Mouse (Mus musculus): Measurements from ENCODE around the gene Grk3.

The Grk3 gene

GRCm38 (mm10) chr5:113009183-113009820, 6.3 kb downstream of the Grk3 start:
- in situ Hi-C loops (cut with MboI, MseI) = no loop called here

DNA sequence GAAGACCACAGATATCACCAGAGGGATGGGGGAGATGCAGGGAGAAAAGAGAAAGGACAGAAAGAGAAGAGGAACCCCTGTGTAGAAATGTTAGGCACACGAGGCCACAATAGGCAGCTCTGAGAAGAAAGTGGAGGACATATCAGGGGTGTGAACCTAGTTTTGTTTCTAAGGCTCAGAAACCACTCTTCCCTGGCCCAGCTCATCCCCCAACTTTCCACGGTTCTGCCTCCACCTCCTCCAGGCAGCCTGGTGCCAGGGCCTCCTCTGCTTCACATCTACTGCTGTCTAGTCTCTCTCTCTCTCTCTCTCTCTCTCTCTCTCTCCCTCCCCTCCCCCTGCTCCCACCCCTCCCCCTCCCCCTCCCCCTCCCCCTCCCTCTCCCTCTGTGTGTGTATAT, 7.1 kb downstream of the Grk3 start:
- in situ Hi-C loops (cut with MboI, MseI) = no loop called here

DNA sequence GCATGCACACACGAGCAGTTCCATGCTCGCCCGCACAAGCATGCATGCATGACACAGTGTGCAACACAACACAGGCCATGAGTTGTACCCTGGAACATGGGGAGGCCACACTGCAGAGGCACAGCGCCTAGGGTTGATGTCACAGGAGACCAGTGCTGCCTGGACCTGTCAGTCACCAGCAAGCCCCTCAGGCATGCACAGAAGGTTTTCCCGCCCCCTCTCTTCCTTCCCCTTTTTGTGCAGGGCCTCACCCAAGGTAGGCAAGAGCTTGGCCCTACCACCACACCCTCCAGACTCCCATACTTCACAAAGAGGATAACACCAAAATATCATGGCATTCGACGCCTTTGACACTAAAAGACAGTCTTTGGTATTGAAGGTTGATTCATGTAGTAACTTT, 8.6 kb downstream of the Grk3 start:
- in situ Hi-C loops (cut with MboI, MseI) = no loop called here

GRCm38 (mm10) chr5:113005941-113006391, 9.6 kb downstream of the Grk3 start:
- in situ Hi-C loops (cut with MboI, MseI) = no loop called here

GRCm38 (mm10) chr5:113002821-113003380, 12.7 kb downstream of the Grk3 start:
- in situ Hi-C loops (cut with MboI, MseI) = no loop called here

- in situ Hi-C loops (cut with MboI, MseI) = no loop called here
These were observed 16.4 kb downstream of the Grk3 start for GRCm38 (mm10) chr5:112999227-112999626.

DNA sequence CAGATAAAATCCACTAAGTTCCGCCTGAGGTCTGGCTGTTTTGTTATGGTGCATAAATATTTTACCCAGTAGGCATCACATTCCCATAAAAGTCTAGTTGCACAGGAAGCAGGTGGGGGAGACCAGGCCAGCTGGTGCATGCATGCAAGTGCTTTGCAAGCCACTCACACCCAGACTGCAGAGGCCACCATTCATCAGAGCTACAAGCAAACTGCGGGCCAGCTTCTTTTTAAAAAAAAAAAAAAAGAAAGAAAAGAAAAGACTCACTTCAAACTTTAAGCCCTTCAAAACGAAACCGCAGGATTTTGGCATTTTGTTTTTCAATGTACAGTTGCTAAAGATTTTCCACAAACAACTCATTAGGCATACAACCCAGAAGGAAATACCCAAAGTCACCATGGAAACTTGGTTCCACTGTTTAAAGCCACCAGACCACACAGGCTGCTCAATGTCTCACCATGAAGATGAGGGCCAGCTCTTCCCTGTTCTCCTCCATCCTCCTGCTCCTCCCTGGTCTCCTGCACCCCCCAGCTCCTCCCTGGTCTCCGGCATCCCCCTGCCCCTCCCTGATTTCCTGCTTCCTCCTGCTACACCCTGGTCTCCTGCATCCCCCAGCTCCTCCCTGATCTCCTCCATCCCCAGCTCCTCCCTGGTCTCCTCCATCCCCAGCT, 17.9 kb downstream of the Grk3 start:
- in situ Hi-C loops (cut with MboI, MseI) = no loop called here

DNA sequence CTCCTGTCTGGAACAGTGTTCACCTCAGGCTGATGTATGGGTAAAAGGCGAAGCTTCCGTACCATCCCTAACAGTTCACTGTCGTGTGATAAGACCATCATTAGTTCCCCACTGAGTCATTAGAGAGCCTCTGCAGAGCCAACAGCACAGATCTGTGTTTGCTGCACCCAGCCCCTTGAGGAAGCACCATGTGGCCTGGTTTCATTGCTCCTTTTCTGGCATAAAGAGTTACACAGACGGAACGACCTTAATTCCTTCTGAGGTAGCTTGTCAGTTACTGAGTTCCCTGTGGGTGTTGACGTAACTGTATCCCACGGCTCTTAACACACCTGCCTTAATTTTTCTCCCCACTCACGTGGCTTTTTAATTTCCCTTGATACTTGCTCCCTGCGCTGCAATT, 24.3 kb downstream of the Grk3 start:
- in situ Hi-C loops (cut with MboI, MseI) = no loop called here

GRCm38 (mm10) chr5:112981931-112982330, 33.7 kb downstream of the Grk3 start:
- in situ Hi-C loops (cut with MboI, MseI) = no loop called here

DNA sequence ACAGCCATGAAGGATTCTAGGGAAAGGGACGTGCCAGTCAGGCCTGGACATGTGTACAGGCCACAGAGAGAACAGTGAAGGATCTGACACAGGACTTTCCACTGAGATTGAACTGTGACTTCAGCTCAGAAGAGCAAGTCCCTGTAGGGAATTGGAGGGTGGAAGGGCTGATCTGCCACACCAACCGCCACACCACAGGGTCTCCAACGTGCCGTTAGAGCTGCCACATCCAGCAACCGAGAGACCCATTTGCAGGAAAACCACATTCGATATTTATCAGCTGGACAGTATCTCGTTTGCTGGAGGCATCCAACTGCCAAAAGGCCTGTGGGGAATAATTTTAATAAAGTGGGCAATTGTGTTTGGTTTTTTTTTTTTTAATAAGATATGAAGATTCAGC, 35.9 kb downstream of the Grk3 start:
- in situ Hi-C loops (cut with MboI, MseI) = no loop called here

GRCm38 (mm10) chr5:112979195-112979594, 36.4 kb downstream of the Grk3 start:
- in situ Hi-C loops (cut with MboI, MseI) = no loop called here

DNA sequence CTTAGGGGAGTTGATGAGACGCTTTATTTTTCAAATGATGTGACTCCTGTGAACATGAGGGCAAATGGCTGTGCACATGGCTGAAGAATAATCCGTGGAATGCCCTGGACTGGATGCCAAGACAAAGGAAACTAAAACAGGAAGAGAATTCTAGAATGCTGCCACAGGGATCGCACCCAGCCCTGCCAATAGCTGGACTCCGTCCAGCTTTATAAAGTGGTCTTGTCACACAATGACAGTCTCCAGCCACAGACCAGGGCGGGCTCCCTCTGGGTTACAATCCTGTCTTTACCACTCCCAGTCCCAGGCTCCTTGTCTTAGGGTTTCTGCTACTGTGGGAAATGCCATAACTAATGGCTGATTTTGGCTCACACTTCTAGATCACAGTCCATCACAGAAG, 38.5 kb downstream of the Grk3 start:
- in situ Hi-C loops (cut with MboI, MseI) = no loop called here

DNA sequence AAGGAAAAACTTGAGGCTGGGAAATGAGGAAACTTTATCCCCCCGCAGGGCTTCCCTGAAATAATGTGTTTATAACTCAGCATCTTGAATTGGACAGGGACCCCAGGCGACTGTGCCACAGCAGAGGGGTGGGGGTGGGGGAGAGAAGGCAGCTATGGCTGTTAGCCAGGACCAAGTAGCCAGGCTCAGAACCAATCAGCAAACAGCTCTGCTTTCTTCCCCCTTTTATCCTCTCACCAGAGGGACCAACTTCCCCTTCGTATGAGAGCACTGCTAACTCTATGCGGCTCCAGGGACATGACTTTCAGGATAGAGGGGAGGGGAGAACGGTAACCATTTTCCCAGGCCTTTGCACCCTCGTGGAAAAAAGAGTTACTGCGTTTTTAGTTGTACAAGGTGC, 42.0 kb downstream of the Grk3 start:
- in situ Hi-C loops (cut with MboI, MseI) = no loop called here

DNA sequence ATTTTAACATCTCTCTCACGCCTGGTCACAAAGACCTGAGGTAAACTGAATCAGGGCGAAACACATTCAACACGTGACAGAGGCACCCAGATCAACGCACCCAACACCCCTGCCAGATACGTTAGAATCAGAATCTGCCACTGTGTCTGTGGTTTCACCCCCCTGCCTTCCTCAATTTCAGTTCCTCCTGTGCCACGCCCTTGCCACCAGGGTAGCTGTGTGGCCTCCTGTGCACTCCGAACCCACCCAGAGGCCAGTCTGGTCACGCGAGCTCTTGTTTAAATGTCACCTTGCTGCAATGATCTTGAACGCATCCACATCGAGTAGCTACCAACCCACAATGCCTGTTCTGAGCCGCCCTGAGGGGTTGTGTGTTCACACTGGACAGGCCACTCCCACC, 43.3 kb downstream of the Grk3 start:
- in situ Hi-C loops (cut with MboI, MseI) = no loop called here

- in situ Hi-C loops (cut with MboI, MseI) = no loop called here
These were observed 52.1 kb downstream of the Grk3 start for GRCm38 (mm10) chr5:112963495-112963894.

DNA sequence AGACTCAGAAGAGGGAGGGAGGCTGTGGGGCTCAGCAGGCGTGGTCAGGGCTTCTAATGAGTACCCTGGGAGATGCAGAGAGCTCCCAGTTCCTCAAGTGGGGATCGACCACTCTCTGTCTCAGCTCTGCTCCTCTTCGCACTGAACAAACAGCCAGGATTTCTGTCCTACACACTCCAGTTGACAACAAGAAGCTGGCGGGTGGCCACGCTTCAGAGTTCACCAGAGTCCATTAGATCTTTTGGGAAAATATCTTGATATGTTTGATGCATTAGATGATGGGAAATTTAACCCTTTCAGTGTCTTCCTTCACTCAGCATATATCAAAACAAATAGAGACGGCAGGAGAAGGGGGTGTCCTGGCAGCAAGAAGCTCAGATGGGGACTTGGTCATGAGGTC, 53.4 kb downstream of the Grk3 start:
- in situ Hi-C loops (cut with MboI, MseI) = no loop called here

DNA sequence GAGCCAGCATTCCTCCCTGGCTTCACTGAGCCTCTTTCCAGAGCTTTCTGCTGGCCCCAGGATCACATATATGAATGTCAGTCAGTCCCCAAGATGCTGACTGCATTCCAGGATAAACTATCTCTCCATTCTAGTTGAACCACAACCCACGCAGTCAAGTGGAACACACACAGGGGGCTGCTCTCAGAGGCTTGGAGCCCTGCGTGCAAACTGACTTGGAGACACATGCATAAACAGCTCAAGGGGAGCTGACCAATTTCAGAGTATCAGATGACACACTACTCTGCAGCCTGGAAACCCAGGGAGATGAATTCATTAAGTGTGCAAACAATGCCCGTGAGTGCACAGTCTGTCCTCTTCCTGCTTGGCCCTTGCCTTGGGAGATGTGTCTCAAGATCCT, 54.7 kb downstream of the Grk3 start:
- in situ Hi-C loops (cut with MboI, MseI) = no loop called here

DNA sequence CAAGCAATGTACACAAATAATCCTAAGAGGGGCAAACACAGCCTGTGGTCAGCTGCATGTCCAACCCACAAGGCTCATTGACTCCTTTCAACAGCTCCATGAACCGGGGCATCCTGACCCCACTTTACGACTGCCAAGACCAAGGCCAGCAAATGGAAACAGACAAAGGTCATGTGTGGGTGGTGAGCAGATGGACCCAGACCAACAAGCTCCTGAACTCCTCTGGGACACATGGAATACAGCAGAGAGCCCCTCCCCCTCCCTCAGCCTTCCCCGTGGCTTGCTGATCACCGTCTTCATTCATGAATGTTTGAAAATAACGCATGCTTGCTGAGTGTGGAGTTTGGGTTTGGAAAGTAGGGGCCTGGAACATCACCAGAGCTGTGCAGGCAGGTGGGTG, 57.3 kb downstream of the Grk3 start:
- in situ Hi-C loops (cut with MboI, MseI) = no loop called here

GRCm38 (mm10) chr5:112956841-112957240, 58.8 kb downstream of the Grk3 start:
- in situ Hi-C loops (cut with MboI, MseI) = no loop called here

GRCm38 (mm10) chr5:112956368-112956767, 59.2 kb downstream of the Grk3 start:
- in situ Hi-C loops (cut with MboI, MseI) = no loop called here

DNA sequence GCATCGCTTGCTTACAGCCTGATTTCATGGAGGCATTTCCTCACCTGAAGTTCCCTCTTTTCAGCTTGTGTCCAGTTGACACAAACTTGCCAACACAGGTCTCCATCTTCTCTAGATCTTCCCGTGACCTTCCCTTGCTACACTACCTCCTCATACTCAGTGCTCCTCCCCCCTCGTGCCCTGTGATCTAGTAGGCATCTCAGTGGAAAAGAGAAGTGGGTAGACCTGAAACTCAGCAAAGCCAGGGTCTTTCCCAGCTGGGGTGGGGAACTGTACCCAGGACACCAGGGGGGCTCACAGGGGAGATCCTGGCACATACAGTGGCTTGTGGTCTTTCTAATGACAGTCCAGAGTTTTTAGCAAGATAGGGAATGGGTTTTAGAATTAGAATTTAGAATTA, 64.7 kb downstream of the Grk3 start:
- in situ Hi-C loops (cut with MboI, MseI) = no loop called here

DNA sequence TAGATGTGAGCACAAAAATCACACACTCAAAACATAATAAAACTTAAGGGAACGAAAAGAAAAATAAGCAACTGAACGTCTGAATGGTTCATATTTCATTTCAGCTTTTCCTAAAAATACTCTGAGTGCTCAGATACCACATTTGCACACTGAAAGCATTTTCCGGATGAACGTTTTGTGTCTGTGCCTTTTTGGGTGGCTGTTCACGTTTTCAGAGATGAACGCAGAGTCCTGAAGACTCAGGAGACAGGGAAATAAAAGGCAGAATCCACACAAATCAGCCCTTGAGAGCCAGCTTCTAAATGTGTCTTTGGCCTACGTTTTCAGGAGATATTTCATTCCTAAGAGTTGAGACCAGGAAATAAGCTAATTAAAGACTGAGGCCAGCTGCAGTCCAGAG, 69.7 kb downstream of the Grk3 start:
- in situ Hi-C loops (cut with MboI, MseI) = no loop called here

- in situ Hi-C loops (cut with MboI, MseI) = no loop called here
These were observed 73.3 kb downstream of the Grk3 start for GRCm38 (mm10) chr5:112942244-112942643.

Data from T-helper 1 cell (primary cell).